Mouse (Mus musculus) frontal cortex, adult (tissue): ENCODE measurements around the gene Tmem252.

Experiments
- ATAC-seq: cut with Nextera tagmentation; 2 replicates; pipeline ENCODE4 v1.9.2; 2017; ENCODE audit warnings: mild to moderate bottlenecking, moderate library complexity, mixed read lengths; ENCODE audit not compliant: low TSS enrichment

Gene Tmem252

GRCm38 (mm10) chr19:24673762-24674161, at the start of gene Tmem252:
Gene Tmem252, plus strand, starts transcription at chr19:24674008.
- no peak for ATAC-seq

- ATAC-seq = no peak
Measured at GRCm38 (mm10) chr19:24628049-24628448, 45.8 kb upstream of the Tmem252 start.

GRCm38 (mm10) chr19:24633008-24633407, 40.8 kb upstream of the Tmem252 start:
- no peak for ATAC-seq

- ATAC-seq = peak; percentile 98
Measured at GRCm38 (mm10) chr19:24634602-24635001, 39.2 kb upstream of the Tmem252 start.

GRCm38 (mm10) chr19:24636616-24637015, 37.2 kb upstream of the Tmem252 start:
- peak; percentile 88 for ATAC-seq

- no peak for ATAC-seq
Measured at GRCm38 (mm10) chr19:24637988-24638387, 35.8 kb upstream of the Tmem252 start.

- ATAC-seq = no peak
Measured at GRCm38 (mm10) chr19:24640982-24641381, 32.8 kb upstream of the Tmem252 start.

- no peak for ATAC-seq
Measured at GRCm38 (mm10) chr19:24644971-24645370, 28.8 kb upstream of the Tmem252 start.

- ATAC-seq = no peak
Measured at GRCm38 (mm10) chr19:24646162-24646829, 27.5 kb upstream of the Tmem252 start.

- no peak for ATAC-seq
Measured at GRCm38 (mm10) chr19:24648016-24648415, 25.8 kb upstream of the Tmem252 start.

GRCm38 (mm10) chr19:24650428-24650827, 23.4 kb upstream of the Tmem252 start:
- ATAC-seq = no peak

- ATAC-seq = no peak
Measured at GRCm38 (mm10) chr19:24651595-24651994, 22.2 kb upstream of the Tmem252 start.

GRCm38 (mm10) chr19:24652342-24653019, 21.3 kb upstream of the Tmem252 start:
- ATAC-seq = no peak

GRCm38 (mm10) chr19:24653230-24653799, 20.5 kb upstream of the Tmem252 start:
- ATAC-seq = no peak

- no peak for ATAC-seq
Measured at GRCm38 (mm10) chr19:24656981-24657380, 16.8 kb upstream of the Tmem252 start.

- no peak for ATAC-seq
Measured at GRCm38 (mm10) chr19:24662346-24662745, 11.5 kb upstream of the Tmem252 start.

- no peak for ATAC-seq
Measured at GRCm38 (mm10) chr19:24665771-24666170, 8.0 kb upstream of the Tmem252 start.

GRCm38 (mm10) chr19:24667527-24667926, 6.3 kb upstream of the Tmem252 start:
- ATAC-seq = no peak

GRCm38 (mm10) chr19:24671571-24671970, 2.2 kb upstream of the Tmem252 start:
- no peak for ATAC-seq

GRCm38 (mm10) chr19:24672366-24672960, 1.3 kb upstream of the Tmem252 start:
- no peak for ATAC-seq

GRCm38 (mm10) chr19:24673331-24673730, 477 bp upstream of the Tmem252 start:
- no peak for ATAC-seq

GRCm38 (mm10) chr19:24676429-24676828, 2.6 kb downstream of the Tmem252 start:
- ATAC-seq = no peak
